Mouse (Mus musculus) thymus, adult 2 months (tissue): Measurements from ENCODE around the gene Schip1. TPM values are rescaled to one million over a fixed set of nuclear protein-coding genes. Genes with fewer than 3 reads are reported as not detected.

ENCODE experiments used
- DNase-seq: peaks from one replicate; pipeline ENCODE4 v3.0.0; 2021
- H3K27ac ChIP-seq: fragments of 200-500 bp; 2 replicates; pipeline ENCODE4 v1.5.1; 2012; ENCODE audit warnings: low read length, control low read depth; ENCODE audit not compliant: control insufficient read depth, insufficient read depth
- H3K27me3 ChIP-seq: fragments of 200-500 bp; 2 replicates; pipeline ENCODE4 v1.6.1; 2012; ENCODE audit warnings: mild to moderate bottlenecking, low read length, moderate library complexity, mixed read lengths; ENCODE audit not compliant: control insufficient read depth, insufficient read depth
- H3K36me3 ChIP-seq: fragments of 200-500 bp; 2 replicates; pipeline ENCODE4 v1.6.1; 2012; ENCODE audit warnings: mild to moderate bottlenecking, low read length, moderate library complexity; ENCODE audit not compliant: control insufficient read depth, insufficient read depth
- H3K4me1 ChIP-seq: fragments of 200-500 bp; replicated peaks from 2 replicates; pipeline ENCODE4 v1.6.1; 2012; ENCODE audit warnings: low read length; ENCODE audit not compliant: control insufficient read depth, insufficient read depth
- H3K4me3 ChIP-seq: fragments of 200-500 bp; 2 replicates; pipeline ENCODE4 v1.5.1; 2012; ENCODE audit warnings: mild to moderate bottlenecking, low read length, control low read depth, moderate library complexity; ENCODE audit not compliant: control insufficient read depth, insufficient read depth
- CTCF ChIP-seq: fragments of 200-500 bp; IDR thresholded peaks from 2 replicates; pipeline ENCODE4 v1.5.1; 2012; ENCODE audit warnings: mild to moderate bottlenecking, control low read depth, low read length, moderate library complexity, borderline replicate concordance; ENCODE audit not compliant: control insufficient read depth, poor library complexity, insufficient read depth; ENCODE audit errors: extremely low read depth
- POLR2A ChIP-seq: fragments of 200-500 bp; IDR thresholded peaks from 2 replicates; pipeline ENCODE4 v1.6.1; 2012; ENCODE audit warnings: mild to moderate bottlenecking, low read length, control low read depth, moderate library complexity; ENCODE audit not compliant: control insufficient read depth, poor library complexity, insufficient read depth; ENCODE audit errors: extremely low read depth
- WGBS: fragments of 180-500 bp; shearing (Covaris S2); methylation state at CpG from one replicate; pipeline ENCODE4 v1.1.7; 2018; 5-methylcytosine and 5-hydroxymethylcytosine counted together
- polyA plus RNA-seq: library from polyadenylated mRNA; depleted of rRNA; stranded (reverse); fragments of >200 nt; gene quantifications from 2 replicates; pipeline ENCODE4 v1.2.3, GENCODE M21; 2012

The Schip1 gene
- polyA plus RNA-seq, 1 experiment, result 3.2 TPM

DNA sequence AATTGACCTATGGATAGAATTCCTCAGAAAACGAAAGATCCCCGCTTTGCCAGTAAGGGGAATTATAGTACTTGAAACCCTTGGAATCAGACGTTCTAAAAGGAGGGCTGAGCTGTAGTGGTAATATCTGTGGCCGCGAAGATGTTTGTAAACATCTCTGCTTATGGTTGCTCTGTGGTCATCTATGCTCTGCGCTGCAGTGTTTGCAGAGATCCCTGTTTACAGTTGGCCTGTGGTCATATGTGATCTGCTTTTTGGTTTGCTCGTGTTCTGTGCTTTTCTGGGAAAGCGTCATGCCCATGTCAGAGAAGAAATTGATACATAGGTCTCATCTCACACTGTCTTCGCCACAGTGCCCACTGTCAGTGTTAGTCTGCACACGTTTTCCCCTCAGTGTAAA is 528.0 kb downstream of the Schip1 start:
- TF ChIP-seq POLR2A (no peak), CTCF (no peak)
- Histone ChIP-seq H3K27ac (no peak overlapping the region), H3K27me3 (no peaks in the 10 kb centered on the region), H3K4me3 (no peak overlapping the region), H3K36me3 (no peaks in the 10 kb centered on the region), H3K4me1 (no peaks in the 10 kb centered on the region)
- no peak for DNase-seq
- 95% methylated on average over 10 of the region's 10 CpGs for WGBS

DNA sequence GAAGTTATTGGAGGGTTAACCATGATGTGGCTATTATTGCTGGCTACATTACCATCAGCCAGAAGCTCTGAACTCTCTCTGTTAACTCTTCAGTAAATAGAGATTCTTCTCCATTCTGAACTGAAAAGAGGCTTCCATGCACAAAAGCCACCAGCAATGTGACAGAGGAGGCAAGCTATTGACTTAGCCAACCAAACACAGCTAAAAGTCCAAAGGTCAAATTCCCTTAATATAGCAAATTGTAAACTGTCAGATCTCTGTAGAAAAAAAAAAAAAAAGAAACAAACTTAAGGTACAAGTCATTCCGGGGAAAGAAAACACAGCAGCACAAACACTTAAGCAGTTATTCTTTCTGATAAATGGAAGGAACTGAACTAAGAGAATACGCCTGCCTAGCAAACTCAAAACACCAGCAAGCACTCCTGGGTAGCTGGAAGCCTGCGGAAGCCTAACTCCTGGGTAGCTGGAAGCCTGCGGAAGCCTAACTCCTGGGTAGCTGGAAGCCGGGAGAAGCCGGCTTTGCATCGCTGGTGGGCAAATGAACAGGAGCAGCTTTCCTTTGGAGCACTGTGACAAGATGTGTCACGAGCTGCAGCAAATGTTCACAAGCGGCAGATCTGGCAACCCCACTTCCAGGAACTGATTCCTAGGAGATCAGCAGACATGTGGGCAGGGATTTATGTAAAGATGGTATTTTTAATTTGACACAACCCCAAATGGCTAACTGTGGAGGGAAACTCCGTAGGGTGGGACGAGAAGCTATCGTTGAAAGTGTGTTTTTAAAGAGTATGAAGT is 528.7 kb downstream of the Schip1 start:
- no peaks in the 10 kb centered on the region for H3K36me3 ChIP-seq
- no peak for DNase-seq
- no peaks in the 10 kb centered on the region for H3K27me3 ChIP-seq
- WGBS, result 95% methylated on average over 12 of the region's 12 CpGs
- no peak overlapping the region for H3K4me3 ChIP-seq
- no peak overlapping the region for H3K27ac ChIP-seq
- H3K4me1 ChIP-seq, result no peaks in the 10 kb centered on the region
- TF ChIP-seq CTCF (no peak), POLR2A (no peak)

DNA sequence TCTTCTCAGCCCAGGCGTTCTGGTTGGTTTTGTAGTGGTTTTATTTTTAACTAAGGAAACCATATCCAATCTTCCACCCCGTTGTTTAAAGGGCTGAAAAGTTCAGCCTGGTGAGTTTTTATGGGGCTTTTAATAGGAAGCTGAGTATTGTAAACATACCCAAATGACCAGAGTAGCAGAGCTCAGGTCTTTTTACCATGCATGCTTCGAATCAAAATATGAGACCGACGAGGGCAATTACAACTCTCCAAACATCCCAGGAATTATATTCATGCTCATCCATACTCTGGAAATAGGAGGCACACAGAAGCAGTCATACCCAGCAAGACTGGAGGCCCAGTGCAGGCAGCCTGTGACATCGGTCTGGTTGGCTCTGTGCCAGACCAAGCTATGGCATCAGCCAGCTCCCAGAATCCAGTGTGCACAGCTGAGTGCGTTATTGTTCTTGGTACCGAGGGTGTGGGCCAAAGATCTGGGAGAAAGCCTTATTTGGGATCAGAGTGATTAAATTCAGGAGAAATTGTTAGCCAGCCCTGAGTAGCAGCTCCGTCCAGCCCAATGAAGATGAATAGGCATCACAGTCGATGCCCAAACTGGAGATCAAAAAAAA is 530.8 kb downstream of the Schip1 start:
- no peak for TF ChIP-seq POLR2A
- Histone ChIP-seq H3K27me3 (no peaks in the 10 kb centered on the region), H3K4me3 (no peak overlapping the region), H3K36me3 (no peaks in the 10 kb centered on the region), H3K4me1 (no peaks in the 10 kb centered on the region), H3K27ac (no peak overlapping the region)
- no peak for DNase-seq
- 81% methylated on average over 10 of the region's 10 CpGs for WGBS

DNA sequence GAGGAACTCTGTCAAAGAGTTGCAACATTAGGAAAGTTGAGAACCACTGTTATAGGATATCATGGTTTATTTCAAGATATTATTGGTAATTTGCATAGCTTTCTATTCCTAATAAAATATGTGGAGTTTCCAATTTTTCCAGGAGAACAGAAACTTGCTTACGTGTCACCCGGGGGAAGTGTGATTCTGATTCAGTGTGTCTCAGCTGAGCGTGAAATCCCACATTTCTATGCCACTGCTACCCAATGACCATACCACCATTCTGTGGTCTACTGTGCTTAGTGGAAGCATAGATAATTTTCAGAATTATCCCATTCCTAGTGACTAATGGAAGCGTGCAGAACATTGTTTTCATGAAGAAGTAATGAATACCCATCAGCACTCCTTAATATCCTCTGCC is 532.3 kb downstream of the Schip1 start:
- Histone ChIP-seq H3K4me3 (no peak overlapping the region), H3K36me3 (no peaks in the 10 kb centered on the region), H3K4me1 (no peaks in the 10 kb centered on the region), H3K27me3 (no peaks in the 10 kb centered on the region), H3K27ac (no peak overlapping the region)
- no peak for DNase-seq
- 92% methylated on average over 4 of the region's 4 CpGs for WGBS
- TF ChIP-seq CTCF, result no peak
- TF ChIP-seq POLR2A, result no peak

DNA sequence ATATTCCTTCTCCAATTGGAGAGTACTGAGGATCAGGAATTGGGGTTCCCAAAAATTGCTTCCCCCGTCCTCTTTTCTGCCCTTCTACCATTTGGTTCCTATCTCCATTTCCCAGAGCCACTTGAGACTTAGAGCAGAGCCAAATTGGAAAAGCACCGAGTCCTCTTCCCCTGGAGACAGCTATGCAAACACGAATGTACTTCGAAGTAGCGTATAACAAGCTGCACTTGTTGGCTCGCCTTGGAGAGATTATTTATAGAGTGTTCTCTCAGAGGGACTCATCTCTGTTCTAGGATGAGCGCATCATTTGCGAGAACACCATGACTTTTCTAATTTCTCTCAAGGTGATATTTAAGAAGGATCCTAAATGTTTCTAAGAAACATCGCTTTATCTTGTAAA is 538.3 kb downstream of the Schip1 start:
- H3K4me3 ChIP-seq, result no peak overlapping the region
- DNase-seq, result no peak
- 97% methylated on average over 9 of the region's 9 CpGs for WGBS
- no peaks in the 10 kb centered on the region for H3K4me1 ChIP-seq
- H3K27ac ChIP-seq, result no peak overlapping the region
- no peaks in the 10 kb centered on the region for H3K36me3 ChIP-seq
- no peaks in the 10 kb centered on the region for H3K27me3 ChIP-seq
- no peak for TF ChIP-seq CTCF
- no peak for TF ChIP-seq POLR2A

DNA sequence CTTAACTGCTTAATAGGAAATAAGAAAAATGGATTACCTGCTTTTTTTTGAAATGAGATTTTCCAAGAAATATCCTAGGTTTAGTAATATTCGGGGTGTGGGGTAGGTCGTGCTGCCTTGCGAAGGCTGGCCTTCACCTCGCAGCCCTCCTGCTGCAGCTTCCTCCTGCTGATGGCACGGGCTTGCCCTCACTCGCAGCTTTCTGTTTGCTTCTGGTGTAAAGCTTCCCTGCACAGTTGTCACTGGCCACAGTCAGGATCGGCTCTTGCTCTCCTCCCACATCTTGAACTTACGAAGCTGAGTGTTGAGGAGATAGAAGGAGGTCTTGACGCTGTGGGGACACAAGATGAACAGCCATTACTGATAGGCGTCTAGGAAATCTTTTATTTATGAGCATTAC is 539.9 kb downstream of the Schip1 start:
- Histone ChIP-seq H3K27me3 (no peaks in the 10 kb centered on the region), H3K4me1 (no peaks in the 10 kb centered on the region), H3K4me3 (no peak overlapping the region), H3K27ac (no peak overlapping the region), H3K36me3 (no peaks in the 10 kb centered on the region)
- TF ChIP-seq CTCF (no peak), POLR2A (no peak)
- 72% methylated on average over 10 of the region's 10 CpGs for WGBS
- no peak for DNase-seq
